Mouse (Mus musculus) macrophage (primary cell): ENCODE data around the gene Smim6. TPM values are rescaled to one million over a fixed set of nuclear protein-coding genes. Genes with fewer than 3 reads are reported as not detected.

Experiments used
- polyA plus RNA-seq: library from polyadenylated mRNA; stranded (reverse); fragments of 250-400 nt; gene quantifications from 3 replicates; pipeline ENCODE4 v1.2.4, GENCODE M21; 2018; ENCODE audit warnings: inconsistent platforms

Gene Smim6
- polyA plus RNA-seq, 1 experiment from 2014 or later, result not detected

Other genes with a start within 250 kb of the Smim6 start
- 265 to 522 TPM (median 418 TPM) in 3 replicates for gene Grb2, start 203.4 kb upstream of the Smim6 start, polyA plus RNA-seq
- 13.8 to 22.4 TPM (median 14.1 TPM) in 3 replicates for gene Tmem94, start 146.6 kb upstream of the Smim6 start, polyA plus RNA-seq
- gene Caskin2, start 98.4 kb upstream of the Smim6 start, polyA plus RNA-seq, result 0.86 to 3.1 TPM (median 1.8 TPM) in 3 replicates
- 4.8 to 12.1 TPM (median 7.2 TPM) in 3 replicates for gene Tsen54, start 97.3 kb upstream of the Smim6 start, polyA plus RNA-seq
- gene Llgl2, start 88.0 kb upstream of the Smim6 start, polyA plus RNA-seq, result 0.80 to 3.9 TPM (median 2.6 TPM) in 3 replicates
- gene Myo15b, start 53.6 kb upstream of the Smim6 start, polyA plus RNA-seq, result 0.13 TPM in 1 of 3 replicates, not detected in the others
- gene Smim5, start 12.1 kb upstream of the Smim6 start, polyA plus RNA-seq, result 0.24 TPM in 1 of 3 replicates, not detected in the others
- gene Sap30bp, start 21.3 kb downstream of the Smim6 start, polyA plus RNA-seq, result 25.1 to 51.8 TPM (median 29.4 TPM) in 3 replicates
- gene Recql5, start 21.5 kb downstream of the Smim6 start, polyA plus RNA-seq, result 9.2 to 13.0 TPM (median 10.3 TPM) in 3 replicates
- not detected in 3 replicates for gene Itgb4, start 62.7 kb downstream of the Smim6 start, polyA plus RNA-seq
- 7.6 to 30.8 TPM (median 14.0 TPM) in 3 replicates for gene Galk1, start 100.7 kb downstream of the Smim6 start, polyA plus RNA-seq
- gene H3f3b, start 115.9 kb downstream of the Smim6 start, polyA plus RNA-seq, result 470 to 740 TPM (median 693 TPM) in 3 replicates
- 12.2 to 20.0 TPM (median 19.4 TPM) in 3 replicates for gene Unk, start 118.3 kb downstream of the Smim6 start, polyA plus RNA-seq
- gene Unc13d, start 165.9 kb downstream of the Smim6 start, polyA plus RNA-seq, result 10.9 to 18.9 TPM (median 16.8 TPM) in 3 replicates
- gene Wbp2, start 175.0 kb downstream of the Smim6 start, polyA plus RNA-seq, result 130 to 281 TPM (median 182 TPM) in 3 replicates
- 9.4 to 36.9 TPM (median 26.2 TPM) in 3 replicates for gene Trim47, start 215.2 kb downstream of the Smim6 start, polyA plus RNA-seq
- 12.2 to 14.3 TPM (median 12.8 TPM) in 3 replicates for gene Trim65, start 219.1 kb downstream of the Smim6 start, polyA plus RNA-seq
- 13.6 to 25.3 TPM (median 20.3 TPM) in 3 replicates for gene Mrpl38, start 226.9 kb downstream of the Smim6 start, polyA plus RNA-seq